Mouse (Mus musculus) 3134 (cell line): ENCODE measurements around the gene AA986860.

Source experiments
- DNase-seq: peaks from one replicate; pipeline ENCODE4 v3.0.0-alpha.2; 2011; ENCODE audit warnings: low spot score; ENCODE audit not compliant: insufficient read length; ENCODE audit errors: extremely low read depth

AA986860 gene

GRCm38 (mm10) chr1:130770981-130771494 is 39.3 kb downstream of the AA986860 start:
- no peak for DNase-seq

- no peak for DNase-seq
Measured at GRCm38 (mm10) chr1:130775234-130775633, 43.5 kb downstream of the AA986860 start.

DNA sequence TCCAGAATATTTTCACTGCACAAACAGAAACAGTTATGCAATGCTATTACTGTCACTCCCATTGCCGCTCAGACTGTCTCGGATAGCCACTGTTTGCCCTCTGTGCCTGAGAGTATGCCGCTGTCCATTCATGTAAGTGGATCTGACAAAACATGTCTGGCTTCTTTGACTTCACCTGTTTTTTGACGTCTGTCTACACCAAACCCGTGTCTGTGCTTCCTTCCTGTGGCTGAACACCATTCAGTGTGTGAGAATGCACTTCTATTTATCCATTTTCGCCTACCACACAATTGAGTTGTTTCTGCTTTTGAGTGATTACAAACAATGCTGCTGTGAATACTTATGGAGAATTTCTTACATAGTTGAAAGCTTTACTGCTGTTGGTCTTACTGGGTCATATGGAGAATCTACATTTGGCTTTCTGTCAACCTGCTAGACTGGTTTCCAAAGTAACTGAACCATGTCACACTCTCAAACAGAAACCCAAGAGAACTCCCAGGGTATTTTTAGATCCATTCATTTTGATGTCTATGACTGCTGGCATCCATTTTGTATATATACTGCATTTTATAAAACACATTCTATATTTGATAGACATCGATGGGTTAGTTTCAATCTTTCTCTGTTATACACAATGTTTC is 44.0 kb downstream of the AA986860 start:
- DNase-seq = no peak

GRCm38 (mm10) chr1:130776645-130777044 is 44.9 kb downstream of the AA986860 start:
- DNase-seq = no peak

DNA sequence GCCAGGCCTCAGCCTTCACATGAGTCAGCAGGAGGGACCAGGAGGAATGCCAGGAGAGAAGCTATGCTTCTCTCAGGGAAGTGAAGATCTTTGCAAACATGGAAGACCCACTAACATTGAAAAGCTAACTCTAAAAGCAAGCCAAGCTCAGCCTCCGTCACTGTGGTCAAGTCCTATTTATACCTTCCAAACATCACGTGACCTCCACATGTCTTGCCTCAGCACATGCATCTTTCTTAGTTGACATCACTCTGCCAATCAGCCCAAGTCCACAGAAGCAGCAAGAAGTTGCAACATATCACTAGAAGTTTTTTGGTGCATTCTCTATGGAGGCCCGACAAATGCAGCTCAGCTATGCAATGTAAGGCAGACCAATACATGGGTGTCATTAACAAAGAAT is 48.1 kb downstream of the AA986860 start:
- DNase-seq = no peak

DNA sequence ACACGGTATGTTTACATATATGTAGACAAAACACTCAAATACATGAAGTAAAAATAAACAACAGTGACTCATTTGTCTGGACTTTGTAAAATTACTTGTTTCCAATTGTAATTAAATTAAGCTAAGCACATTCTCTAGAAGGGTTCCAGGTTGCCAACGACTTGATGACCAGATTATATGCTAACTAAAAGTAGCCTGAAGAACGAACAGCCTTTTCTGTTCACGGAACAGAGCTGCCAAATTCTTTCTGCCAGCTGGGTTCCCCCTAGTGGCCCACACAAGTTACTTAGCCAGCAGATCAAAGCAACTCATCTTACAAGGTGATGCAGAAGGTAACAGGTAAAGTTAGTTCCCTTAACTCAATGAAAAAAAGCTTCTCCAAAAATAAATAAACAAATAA is 52.3 kb downstream of the AA986860 start:
- DNase-seq = no peak

- no peak for DNase-seq
Measured at GRCm38 (mm10) chr1:130787001-130787400, 55.2 kb downstream of the AA986860 start.

DNA sequence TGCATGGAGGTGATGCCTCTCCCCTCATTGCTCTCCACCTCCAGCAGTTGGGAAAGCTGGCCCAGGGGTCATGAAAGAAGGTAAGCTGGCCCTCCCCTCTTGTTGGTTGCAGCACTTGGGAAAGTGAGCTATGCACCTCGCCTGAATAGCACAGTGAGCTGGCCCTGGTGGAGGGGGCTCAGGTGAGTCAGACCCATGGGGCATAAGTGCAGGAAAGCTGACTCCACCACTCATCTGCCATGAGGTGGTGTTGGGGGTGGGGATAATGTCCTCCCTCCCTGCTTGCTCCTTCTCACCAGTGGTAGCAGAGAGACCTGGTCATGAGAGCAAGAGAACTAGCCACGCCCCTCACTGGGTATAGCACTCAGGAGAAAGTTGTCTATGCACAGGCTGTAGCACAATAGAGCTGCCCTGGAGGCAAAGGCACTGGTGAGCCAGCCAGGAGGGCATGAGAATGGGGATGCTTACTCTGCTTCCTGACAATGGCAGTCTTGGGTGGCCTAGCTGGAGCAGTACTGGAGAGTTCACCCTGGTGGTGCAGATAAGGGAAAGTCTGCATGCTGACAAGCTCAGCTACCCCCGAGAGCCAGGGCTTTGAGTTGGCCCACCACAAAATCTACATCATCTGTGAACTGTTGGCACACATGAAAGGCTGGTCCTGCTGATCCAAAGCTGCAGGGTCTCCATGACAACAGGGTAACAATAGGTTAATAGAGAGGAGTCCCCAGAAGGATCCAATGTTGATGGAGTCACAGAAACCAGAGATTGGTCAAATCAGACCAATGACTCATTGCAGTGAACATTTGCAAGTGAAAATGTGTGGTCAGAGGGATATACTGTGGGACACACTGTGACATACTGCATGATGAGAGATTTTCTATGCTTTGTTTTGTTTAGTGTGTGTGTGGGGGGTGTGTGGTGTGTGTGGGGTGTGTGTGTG is 58.0 kb downstream of the AA986860 start:
- no peak for DNase-seq
